Mouse (Mus musculus) CD4-positive, CD25-positive, alpha-beta regulatory T cell, adult 2 months (primary cell): ENCODE results near the gene Adgrg1.

ENCODE experiments used
- DNase-seq: peaks from one replicate; pipeline ENCODE4 v3.0.0-alpha.2; 2012; ENCODE audit warnings: low read depth, low spot score

Adgrg1 gene

DNA sequence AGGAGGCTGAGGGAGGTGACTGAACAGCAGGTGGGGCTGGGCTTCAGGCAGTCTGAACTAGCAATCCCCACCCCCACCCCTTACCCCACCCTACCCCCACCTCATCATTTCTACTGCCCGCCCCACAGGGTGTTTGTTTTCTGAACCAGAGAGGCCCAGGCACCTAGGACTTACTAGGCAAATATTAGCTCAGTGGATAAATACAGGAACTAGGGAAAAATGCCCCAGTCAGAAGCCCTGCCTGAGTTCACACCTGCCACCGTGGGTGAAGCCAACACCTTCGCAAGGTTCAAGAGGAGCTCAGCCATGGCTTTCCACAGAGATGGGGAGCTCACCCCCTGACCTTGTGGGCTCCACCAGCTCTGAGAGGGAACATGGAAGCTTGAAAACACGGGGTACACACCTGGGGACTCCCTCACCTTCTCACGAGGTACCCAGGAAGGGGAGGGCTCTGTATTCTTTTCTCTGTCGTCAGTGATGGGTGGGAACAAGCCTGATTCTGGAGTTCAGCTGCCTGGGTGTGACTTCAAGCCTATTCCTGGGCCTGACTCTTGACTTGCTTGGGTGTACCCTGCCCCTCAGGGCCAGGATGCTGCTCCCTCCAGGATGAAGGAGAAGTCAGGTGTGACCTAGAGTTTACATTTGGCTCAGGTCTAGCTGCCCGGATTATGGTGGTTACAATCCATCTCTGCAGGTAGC is at the start of gene Adgrg1:
Adgrg1 (plus strand) TSS at position 285 of the 699 bp plus-strand sequence.
- DNase-seq: no peak

DNA sequence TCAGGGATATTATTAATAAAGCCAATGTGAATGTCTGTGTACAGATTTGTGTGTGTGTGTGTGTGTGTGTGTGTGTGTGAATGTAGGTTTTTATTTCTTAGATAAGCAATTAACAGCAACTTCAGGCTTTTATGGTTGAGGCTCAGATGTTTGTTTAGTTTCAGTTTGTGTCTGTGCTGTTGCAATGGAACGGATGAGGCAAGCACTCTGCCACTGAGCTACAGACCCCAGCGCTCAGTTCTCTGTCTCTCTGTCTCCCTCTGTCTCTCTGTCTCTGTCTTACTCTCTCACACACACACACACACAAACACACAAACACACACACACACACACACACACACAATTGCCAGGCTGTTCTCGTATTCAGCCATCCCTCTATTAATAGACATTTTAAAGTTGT is 46.3 kb upstream of the Adgrg1 start:
- DNase-seq: no peak

DNA sequence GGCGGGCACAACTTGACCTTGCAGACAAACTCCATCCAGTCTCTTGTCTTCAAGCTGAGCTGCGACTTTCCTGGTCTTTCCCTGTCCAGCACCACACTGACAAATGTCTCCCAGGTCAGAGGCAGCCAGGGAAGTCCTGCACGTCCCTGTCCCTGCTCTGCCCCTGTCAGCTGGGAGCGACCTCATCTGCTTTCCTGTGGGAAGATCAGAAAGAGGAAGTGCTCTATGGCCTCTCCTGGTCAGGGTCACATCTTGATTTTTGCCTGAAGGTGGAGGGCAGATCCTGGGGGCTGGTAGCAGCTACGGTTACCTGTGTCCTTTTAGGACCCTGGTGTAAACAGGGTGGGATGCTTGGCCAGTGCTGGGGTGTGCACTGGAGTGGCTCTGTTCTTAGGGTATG is 40.6 kb upstream of the Adgrg1 start:
- DNase-seq: no peak

DNA sequence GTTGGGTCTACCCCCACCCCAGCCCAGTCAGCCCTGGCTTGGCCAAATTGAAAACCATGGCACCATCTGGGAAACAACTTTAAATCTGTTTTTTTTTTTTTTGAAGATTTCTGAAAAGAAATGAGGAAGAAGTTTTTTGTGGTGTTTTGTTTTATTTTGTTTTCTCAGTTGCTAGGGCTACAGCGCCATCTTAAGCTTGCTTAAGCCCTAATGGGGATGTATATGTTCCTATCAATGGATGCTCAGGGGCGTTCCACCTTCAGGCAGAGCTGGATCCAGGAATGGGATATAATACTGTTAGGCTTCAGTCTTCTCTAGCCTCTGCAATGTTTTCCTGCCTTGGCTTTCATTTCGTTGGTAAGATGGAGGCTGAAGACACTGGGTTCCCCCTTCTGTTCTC is 39.4 kb upstream of the Adgrg1 start:
- DNase-seq: no peak

DNA sequence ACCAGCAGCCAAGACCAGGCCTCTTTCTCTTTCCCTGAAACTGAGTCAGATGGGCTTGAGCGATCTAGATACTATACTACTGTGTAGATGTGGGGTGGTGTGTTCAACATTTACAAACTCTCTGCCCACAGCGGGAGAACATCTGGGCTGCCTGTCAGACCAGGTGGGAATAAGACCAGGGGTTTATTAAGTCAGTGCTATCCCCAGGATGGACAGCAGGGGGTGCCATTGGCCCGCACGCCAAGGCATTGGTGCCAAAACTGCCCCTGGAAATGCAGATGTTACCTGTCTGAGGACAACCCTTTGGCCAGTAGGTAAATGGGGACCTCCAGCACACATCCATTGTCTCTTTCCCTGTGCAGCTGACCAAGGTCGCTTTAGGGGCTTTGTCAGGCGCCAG is 32.0 kb upstream of the Adgrg1 start:
- peak; percentile 77 for DNase-seq

DNA sequence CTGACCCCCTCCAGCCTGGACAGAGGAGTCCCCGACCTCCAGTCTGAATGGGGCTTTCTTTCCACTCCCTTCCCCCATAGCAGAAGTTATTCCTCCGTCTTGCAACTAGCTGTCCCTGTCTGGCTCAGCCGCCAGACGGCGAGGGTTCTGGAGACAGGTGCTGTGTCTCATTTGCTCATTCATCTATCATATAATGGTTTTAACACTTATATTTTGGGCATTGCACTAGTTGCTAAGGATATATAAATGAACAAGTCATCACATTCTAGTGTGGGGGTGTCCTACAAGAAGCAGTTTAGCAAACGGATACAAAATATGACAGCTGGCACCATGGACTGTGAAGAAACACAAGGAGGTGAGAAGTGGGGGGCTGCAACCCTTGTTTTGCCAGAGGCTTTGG is 29.4 kb upstream of the Adgrg1 start:
- DNase-seq: no peak

DNA sequence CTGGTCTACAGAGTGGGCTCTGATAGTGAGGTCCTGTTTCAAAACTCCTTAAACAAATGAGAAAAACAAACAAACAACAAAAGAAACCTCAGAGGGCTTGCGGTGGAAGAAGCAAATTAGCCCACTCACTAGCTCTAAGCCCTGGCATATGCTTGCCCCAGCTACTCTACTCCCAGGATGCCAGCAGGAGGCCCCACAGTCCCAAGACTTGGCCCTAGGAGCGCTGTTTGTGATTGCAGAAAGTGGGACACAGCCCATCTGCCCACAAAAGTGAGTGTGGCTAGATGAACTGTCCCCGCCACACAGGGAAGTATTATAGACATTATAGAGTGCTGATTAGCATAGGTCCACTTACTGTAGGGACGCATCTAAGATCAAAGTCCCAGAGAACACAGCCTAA is 26.1 kb upstream of the Adgrg1 start:
- no peak for DNase-seq

DNA sequence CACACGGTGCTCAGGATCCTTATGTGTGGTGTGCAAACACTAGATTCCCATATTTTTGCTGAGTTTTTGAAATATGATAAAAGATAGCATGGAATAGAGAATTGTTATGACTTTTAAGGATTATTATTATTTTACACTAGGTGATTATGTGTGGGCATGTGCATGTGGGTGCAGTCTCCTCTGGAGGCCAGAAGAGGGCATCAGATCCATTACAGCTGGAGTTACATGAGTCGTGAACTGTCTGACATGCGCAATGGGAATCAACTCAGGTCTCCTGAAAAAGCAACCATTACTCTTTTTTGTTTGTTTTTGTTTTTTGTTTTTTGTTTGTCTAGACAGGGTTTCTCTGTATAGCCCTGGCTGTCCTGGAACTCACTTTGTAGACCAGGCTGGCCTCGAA is 25.5 kb upstream of the Adgrg1 start:
- DNase-seq: no peak

DNA sequence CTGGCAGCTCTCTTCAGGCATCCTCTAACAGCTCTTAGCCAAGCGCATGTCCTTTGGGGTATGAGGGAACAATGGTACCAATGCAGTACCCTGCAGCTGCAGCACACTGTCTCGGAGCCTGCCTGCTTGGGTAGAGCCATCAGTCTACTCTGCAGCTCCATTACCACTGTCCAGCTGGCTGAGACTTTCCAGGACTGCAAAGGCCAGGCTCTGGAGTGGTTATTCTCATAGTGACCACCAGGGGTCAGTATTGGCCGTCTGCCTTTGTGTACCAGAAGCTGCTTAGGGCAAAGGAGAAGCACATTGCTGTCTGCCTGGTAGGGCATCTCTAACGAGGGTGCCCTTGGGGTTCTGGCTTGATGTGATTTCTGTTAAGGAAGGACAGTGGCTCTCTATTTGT is 24.5 kb upstream of the Adgrg1 start:
- peak; percentile 82 for DNase-seq

DNA sequence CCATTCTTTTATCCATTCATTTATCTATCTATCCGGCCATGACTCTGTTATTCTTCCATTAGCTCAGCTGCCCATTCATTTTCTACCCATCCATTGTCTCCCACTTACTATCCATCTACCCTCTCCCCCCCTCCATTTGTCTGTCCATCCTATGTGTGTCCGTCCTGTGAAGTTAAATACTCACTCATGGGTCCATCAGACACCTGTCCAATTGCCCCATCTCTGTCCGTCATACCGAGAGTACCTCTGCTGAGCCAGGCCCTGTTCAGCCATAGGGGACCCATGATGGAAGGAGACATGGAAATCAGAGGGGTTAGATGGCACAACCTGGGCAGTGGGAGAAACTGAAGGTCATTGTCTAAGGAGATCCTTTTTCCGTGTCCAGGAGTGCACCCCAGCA is 24.1 kb upstream of the Adgrg1 start:
- DNase-seq: no peak

DNA sequence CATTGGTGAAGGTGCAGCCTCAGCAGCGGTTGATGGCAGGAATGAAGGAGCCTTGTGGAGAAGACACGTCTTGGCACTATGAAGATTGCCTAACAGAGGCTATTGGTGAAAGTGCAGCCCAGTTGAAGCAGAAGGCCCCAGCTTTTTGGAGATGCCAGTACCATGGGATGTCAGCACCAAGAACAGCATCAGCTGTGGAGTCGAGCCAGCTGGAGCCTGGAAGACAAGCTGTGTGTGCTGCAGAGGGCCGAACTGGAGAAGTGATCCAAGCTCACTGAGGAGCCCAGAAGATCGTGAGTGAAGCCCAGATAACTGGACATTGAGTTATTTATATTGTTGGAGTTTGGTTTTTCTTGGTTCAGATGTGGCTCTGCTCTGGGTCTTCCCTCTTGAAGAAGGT is 22.5 kb upstream of the Adgrg1 start:
- no peak for DNase-seq

DNA sequence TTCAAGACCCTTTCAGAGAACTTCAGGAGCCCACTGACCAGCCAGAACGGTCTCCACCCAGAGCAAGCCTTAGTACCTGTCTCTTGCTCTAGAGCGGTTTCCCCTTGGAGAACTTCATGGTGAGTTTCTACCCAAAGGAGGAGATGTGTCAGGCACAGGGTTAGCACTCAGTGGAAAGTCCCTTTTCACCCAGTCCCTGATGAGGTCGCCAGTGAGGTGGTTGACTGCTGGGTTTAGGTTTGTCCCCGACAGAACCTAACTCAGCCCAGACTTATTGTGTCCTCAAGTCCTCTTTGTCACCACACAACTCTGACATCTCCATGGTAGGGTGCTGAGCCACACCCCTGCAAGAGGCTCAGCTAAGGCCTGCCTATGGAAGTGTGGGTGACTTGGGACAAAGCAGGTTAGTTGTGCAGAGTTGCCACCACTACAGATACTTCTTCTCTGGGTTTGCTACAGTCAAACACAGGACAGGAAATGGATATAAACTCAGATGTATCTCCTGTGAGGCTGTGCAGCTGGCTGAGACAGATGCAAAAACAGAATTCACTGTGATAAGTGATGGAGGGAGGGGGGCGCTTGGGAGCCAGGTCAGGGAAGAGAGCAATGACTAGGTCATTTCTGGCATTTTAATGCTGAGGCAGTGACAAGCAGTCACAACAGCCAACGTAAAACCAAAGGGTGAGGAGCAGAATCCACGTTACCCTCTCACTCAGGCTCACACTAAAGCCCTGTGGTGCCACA is 20.8 kb upstream of the Adgrg1 start:
- peak; percentile 42 for DNase-seq

DNA sequence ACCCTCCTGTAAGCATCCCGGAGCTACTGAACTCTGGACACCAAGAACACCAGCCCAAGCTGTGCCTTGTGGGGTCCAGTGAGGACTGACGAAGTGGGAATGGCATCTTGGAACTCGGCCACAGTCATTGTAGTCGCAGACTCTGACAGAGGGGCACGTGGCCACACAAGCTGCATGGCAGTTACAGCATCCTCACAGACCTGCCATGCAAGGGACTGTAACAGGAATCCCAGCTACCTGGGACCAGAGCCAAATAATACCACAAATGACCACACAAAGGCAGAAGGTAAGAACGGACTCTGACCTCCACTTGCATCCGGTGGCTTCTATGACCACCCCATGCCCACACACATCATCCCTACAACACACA is 20.2 kb upstream of the Adgrg1 start:
- no peak for DNase-seq

DNA sequence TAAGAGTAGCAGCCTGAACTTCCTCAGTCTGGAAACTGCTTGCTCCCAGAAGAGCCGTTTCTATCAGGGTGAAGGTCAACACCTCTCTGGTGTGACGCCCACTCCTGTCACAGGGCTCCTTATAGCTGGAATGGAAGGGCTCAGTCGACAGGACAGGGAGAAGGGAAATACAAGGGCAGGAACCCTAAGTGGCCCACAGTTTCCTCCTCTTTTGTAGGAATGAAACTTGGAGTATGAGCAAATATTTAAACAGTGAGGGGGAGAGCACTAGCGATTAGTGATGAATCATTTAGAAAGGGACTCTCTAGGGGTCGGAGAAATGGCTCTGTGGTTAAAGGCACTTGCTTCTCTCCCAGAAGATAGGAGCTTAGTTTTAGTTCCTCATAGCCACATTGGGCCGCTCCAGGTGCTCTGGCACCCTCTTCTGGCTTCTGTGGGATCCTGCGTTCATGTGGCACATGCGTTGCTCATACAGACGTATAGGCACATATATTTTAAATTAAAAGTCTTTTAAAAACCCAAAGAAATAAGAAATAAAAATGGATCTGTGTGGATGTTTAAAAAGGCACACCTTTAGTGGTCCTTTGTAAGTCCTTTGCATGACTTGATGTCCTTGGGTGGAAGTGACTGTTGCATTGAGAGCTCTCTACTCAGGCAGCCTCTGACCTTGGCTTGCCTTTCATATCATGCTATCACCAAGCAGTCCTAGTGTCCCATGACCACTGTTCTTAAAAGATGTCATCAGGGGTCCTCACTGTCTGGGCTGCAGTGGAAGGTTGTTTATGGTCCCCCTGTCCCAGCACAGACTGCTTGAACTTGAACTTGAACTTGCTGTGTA is 19.4 kb upstream of the Adgrg1 start:
- peak; percentile 62 for DNase-seq

DNA sequence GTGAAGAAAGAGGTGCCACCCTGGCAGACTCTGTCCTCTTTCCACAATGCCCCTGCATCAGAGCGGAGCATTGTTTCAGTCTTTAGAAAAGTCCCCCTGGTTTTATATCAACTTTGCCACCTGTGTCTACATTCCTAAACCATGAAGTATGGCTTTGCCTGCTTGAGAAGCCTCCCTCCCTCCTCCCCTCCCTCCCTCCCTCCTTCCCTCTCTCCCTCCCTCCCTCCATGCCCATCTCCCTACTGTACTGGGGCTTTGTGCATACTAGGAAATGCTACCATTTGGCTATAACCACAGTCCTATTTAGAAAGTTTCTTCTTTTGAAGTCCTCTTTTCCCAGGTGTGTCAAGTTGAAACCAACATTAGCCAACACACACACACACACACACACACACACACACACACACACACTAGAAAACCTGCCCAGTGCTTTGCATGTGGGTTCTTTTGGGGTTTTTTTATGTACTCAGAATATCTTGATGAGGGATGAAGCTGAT is 18.4 kb upstream of the Adgrg1 start:
- DNase-seq: no peak

DNA sequence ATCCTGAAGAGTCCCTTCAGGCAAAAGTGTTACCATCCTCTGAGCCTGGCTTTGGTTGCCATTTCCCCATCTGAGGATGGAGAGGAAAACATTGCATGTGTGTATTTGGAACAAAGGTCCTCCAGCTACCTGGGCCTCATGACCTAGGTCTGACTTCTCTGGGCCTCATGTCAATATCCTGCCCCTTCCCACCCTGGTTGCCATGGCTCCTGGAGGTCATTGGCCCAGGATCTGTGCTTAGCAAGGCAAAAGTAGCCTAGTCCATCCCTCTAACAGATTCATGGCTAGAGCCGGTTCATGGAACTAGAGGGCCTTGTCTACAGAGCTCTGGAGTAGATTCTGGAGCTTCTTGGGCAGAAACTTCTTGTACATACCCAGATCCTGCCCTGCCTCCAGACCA is 12.3 kb upstream of the Adgrg1 start:
- no peak for DNase-seq

DNA sequence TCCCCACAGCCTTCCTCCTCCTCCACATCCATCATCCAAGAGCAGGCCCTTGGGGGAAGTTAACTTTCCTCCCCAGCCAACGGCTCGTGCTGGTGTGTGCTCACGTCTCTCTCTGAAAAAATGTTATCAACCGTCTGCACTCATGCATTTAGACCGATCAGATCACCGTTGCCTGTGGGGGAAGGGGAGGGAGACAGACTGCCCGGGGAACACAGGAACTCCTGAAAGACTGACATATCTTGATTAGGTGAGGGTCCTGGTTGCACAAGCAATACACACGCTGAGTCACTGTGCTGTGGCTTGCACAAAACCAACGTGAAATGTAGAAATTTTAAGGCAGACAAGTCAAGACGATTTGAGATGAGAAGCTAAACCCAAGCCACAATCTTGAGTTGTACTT is 9.7 kb upstream of the Adgrg1 start:
- no peak for DNase-seq

DNA sequence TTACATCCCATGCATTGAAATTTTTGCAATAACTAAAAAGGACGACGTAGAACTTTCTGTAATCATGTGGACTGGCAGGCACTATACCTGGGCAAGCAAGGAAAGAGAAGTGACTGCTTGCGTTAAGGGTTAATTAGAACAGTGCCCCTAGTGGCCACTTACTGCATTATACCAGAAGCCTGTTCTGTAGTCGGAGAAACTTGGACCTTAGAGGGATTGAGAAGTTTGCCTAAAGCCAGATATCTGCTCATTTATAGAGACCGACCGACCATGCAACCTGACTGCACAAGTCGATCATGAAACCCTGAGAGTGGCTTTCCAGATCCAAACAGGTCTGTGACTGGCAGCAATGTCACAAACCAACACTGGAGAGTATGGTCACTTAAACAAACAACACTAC is 8.0 kb upstream of the Adgrg1 start:
- peak; percentile 73 for DNase-seq

DNA sequence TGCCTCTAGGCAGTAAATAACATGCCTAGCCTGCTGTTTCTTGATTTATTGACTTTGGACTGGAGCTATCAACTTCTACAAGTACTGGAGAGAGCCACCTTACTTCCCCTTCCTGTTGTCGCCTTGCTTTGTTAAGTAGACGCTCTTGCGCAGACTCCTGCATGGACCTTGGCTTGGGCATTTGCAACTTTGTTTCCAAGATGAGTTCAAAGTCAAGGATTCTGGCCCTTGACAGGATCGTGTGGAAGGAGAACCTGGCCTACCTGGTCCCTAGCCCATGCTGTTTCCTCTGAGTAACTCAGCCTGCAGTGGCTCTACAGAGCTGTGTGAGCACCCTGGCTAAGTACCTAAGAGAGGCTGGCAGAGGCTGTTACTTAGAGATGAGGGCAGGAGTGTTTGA is 7.5 kb upstream of the Adgrg1 start:
- no peak for DNase-seq

DNA sequence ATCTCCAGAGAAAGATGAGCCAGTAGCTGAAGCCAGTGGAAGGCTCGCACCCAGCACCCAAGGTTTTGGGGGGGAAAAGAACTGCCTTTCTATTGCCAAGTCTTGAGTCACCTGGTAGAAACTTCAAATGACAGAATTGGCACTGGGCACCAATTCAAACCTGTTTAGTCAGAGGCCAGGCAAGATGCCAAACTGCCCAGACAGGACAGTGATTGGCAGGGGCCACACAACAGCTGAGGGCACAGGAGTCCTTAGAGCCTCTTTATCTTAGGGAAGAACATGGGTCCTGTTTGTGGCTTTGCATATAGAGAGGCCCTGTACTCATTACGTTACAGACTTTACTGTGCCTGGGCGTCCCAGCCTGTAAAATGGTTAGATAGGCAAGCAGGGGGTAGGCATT is 7.0 kb upstream of the Adgrg1 start:
- no peak for DNase-seq

DNA sequence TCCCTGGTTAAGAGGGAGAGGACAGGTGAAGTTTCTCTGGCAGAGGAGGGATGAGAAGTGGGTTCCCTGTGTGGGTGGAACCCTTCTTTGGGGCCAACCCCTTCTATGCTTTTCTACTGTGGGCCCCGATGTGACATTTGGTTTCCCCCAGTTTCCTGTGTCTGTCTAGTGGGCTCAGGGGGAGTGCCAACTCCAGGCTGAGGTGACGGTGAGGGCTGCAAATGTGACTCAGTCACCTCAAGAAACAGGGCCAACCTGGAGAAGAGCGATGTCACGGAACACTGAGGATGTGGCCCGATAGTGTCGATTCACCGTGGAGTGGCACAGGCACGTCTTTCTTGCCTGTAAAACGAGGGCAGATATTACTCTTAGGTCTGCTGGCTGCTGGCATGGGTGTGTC is 1.3 kb upstream of the Adgrg1 start:
- peak; percentile 52 for DNase-seq

DNA sequence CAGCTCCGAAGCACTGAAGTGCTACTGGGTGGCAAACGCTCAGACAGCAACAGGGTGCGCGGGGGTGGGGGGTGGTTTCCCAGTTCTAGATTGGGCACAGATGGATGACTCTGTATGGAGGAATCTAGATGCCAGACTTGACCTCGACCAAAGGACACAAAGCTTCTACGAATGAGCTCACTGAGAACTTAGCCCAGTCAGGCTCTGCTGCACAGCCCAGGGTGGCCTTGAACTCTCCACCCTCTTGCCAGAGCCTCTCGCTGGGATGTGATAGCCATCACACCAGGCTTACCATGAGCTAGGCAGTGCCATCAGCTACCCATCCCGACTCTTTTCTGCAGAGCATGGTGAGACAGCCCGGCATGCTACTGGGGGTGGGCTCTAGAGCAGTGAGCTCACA is 765 bp upstream of the Adgrg1 start:
- no peak for DNase-seq
